Mouse (Mus musculus) ES-CJ7 (cell line): Measurements from ENCODE around the gene Krcc1.

Experiments
- DNase-seq: peaks from one replicate; pipeline ENCODE4 v3.0.0; 2011; ENCODE audit warnings: low read depth, low spot score

The Krcc1 gene

GRCm38 (mm10) chr6:71271389-71272315, at the start of gene Krcc1:
Gene Krcc1, plus strand, starts transcription at chr6:71271677.
- peak; percentile 98 for DNase-seq

GRCm38 (mm10) chr6:71224184-71224943, 47.1 kb upstream of the Krcc1 start:
- DNase-seq = no peak

- DNase-seq = no peak
These were observed 44.9 kb upstream of the Krcc1 start for GRCm38 (mm10) chr6:71226544-71226943.

GRCm38 (mm10) chr6:71227157-71227770, 44.2 kb upstream of the Krcc1 start:
- DNase-seq = peak; percentile 86

GRCm38 (mm10) chr6:71235121-71235520, 36.4 kb upstream of the Krcc1 start:
- DNase-seq = peak; percentile 36

- no peak for DNase-seq
These were observed 35.5 kb upstream of the Krcc1 start for GRCm38 (mm10) chr6:71235944-71236343.

GRCm38 (mm10) chr6:71236506-71236905, 35.0 kb upstream of the Krcc1 start:
- DNase-seq = no peak

- no peak for DNase-seq
These were observed 34.4 kb upstream of the Krcc1 start for GRCm38 (mm10) chr6:71237031-71237431.

- DNase-seq = no peak
These were observed 32.3 kb upstream of the Krcc1 start for GRCm38 (mm10) chr6:71239069-71239750.

- no peak for DNase-seq
These were observed 30.6 kb upstream of the Krcc1 start for GRCm38 (mm10) chr6:71240831-71241230.

- no peak for DNase-seq
These were observed 28.7 kb upstream of the Krcc1 start for GRCm38 (mm10) chr6:71242811-71243210.

GRCm38 (mm10) chr6:71243258-71243657, 28.2 kb upstream of the Krcc1 start:
- DNase-seq = no peak

GRCm38 (mm10) chr6:71248420-71248819, 23.1 kb upstream of the Krcc1 start:
- no peak for DNase-seq

GRCm38 (mm10) chr6:71249615-71250014, 21.9 kb upstream of the Krcc1 start:
- DNase-seq = no peak

GRCm38 (mm10) chr6:71250951-71251350, 20.5 kb upstream of the Krcc1 start:
- DNase-seq = no peak

GRCm38 (mm10) chr6:71254456-71254855, 17.0 kb upstream of the Krcc1 start:
- no peak for DNase-seq

- no peak for DNase-seq
These were observed 15.3 kb upstream of the Krcc1 start for GRCm38 (mm10) chr6:71256166-71256565.

- DNase-seq = no peak
These were observed 14.1 kb upstream of the Krcc1 start for GRCm38 (mm10) chr6:71257375-71257774.

- DNase-seq = no peak
These were observed 12.9 kb upstream of the Krcc1 start for GRCm38 (mm10) chr6:71258562-71258961.

- DNase-seq = no peak
These were observed 12.3 kb upstream of the Krcc1 start for GRCm38 (mm10) chr6:71259166-71259565.

- no peak for DNase-seq
These were observed 11.3 kb upstream of the Krcc1 start for GRCm38 (mm10) chr6:71260051-71260640.
